Mouse (Mus musculus) spleen, postnatal 4 days (tissue): ENCODE data around the gene Srl.
"Not testable (repeated sequence)": the region's sequence is repeated elsewhere in the genome, so short reads cannot be mapped to it uniquely, and the experiment has no call there.

ENCODE experiments used
- DNase-seq, 2 experiments: peaks; one replicate each; pipeline ENCODE4 v3.0.0; 2022; ENCODE audit warnings: low spot score in 2 of 2

Gene Srl

GRCm38 (mm10) chr16:4552829-4553550 lies 11.4 kb upstream of the Srl start:
- DNase-seq: peak; percentile 60 to 76

GRCm38 (mm10) chr16:4551885-4552284 lies 10.3 kb upstream of the Srl start:
- peak in 1 of 2 experiments; percentile 61 for DNase-seq

- peak; percentile 58 to 82 for DNase-seq
Observed at GRCm38 (mm10) chr16:4551056-4551455, 9.4 kb upstream of the Srl start.

GRCm38 (mm10) chr16:4548953-4549688 lies 7.5 kb upstream of the Srl start:
- DNase-seq: peak in 1 of 2 experiments; percentile 69

- no peak for DNase-seq
Observed at GRCm38 (mm10) chr16:4547611-4548010, 6.0 kb upstream of the Srl start.

GRCm38 (mm10) chr16:4546838-4547237 lies 5.2 kb upstream of the Srl start:
- DNase-seq: no peak

- no peak for DNase-seq
Observed at GRCm38 (mm10) chr16:4544845-4545244, 3.2 kb upstream of the Srl start.

- DNase-seq: no peak
Observed at GRCm38 (mm10) chr16:4543266-4543665, 1.6 kb upstream of the Srl start.

- no peak for DNase-seq
Observed at GRCm38 (mm10) chr16:4542236-4542774, 689 bp upstream of the Srl start.

GRCm38 (mm10) chr16:4541033-4541432 lies 583 bp downstream of the Srl start:
- no peak for DNase-seq

- DNase-seq: no peak
Observed at GRCm38 (mm10) chr16:4540064-4540775, 1.4 kb downstream of the Srl start.

- DNase-seq: no peak
Observed at GRCm38 (mm10) chr16:4539521-4539920, 2.1 kb downstream of the Srl start.

- DNase-seq: no peak
Observed at GRCm38 (mm10) chr16:4537616-4538358, 3.8 kb downstream of the Srl start.

GRCm38 (mm10) chr16:4527373-4527772 lies 14.2 kb downstream of the Srl start:
- DNase-seq: not testable (repeated sequence)

GRCm38 (mm10) chr16:4523313-4524004 lies 18.2 kb downstream of the Srl start:
- DNase-seq: no peak

GRCm38 (mm10) chr16:4522879-4523278 lies 18.7 kb downstream of the Srl start:
- no peak for DNase-seq

GRCm38 (mm10) chr16:4521735-4522530 lies 19.7 kb downstream of the Srl start:
- DNase-seq: no peak

- DNase-seq: no peak
Observed at GRCm38 (mm10) chr16:4521074-4521667, 20.4 kb downstream of the Srl start.

GRCm38 (mm10) chr16:4520673-4521072 lies 20.9 kb downstream of the Srl start:
- DNase-seq: no peak

GRCm38 (mm10) chr16:4519825-4520224 lies 21.8 kb downstream of the Srl start:
- no peak for DNase-seq
